Comparison of ENCODE assay signal across 23 mouse cellular contexts in genomic region chr8:3682435-3682834, GRCm38 (mm10). TPM values are rescaled to one million over a fixed set of nuclear protein-coding genes. Genes with fewer than 3 reads are reported as not detected.
"Had no signal": no experiment of that assay in that cellular context is flagged by ENCODE, and none has a peak within 500 bp of the region (broad histone marks: within the 10 kb centered on the region; RNA-seq: fewer than 3 reads in every experiment).

No protein-coding gene starts in this region.

- H3K27ac ChIP-seq: kidney, postnatal 0 days; limb, embryonic 15.5 days; liver, embryonic 14.5 days; midbrain, embryonic 13.5 days; neural tube, embryonic 15.5 days; stomach, postnatal 0 days had no signal

- ATAC-seq: midbrain, embryonic 13.5 days had no signal

- DNase-seq: kidney, adult 11 months; kidney, adult 9 months; kidney, postnatal 36 days; layer of hippocampus, adult 9-11 months; lung, adult 18-20 months; right cerebral cortex, adult 18-20 months; right cerebral cortex, postnatal 25 days; thymus, adult 2 months; thymus, postnatal 25 days had no signal

- H3K9ac ChIP-seq: limb, embryonic 15.5 days; liver, embryonic 14.5 days; midbrain, embryonic 13.5 days; neural tube, embryonic 15.5 days had no signal

- H3K4me3 ChIP-seq: limb, embryonic 15.5 days; midbrain, embryonic 13.5 days; myocyte; neural tube, embryonic 15.5 days had no signal

- H3K9me3 ChIP-seq: limb, embryonic 15.5 days; midbrain, embryonic 13.5 days; neural tube, embryonic 15.5 days had no signal

- H3K4me2 ChIP-seq: limb, embryonic 15.5 days; midbrain, embryonic 13.5 days; neural tube, embryonic 15.5 days had no signal

- H3K27me3 ChIP-seq: limb, embryonic 15.5 days; midbrain, embryonic 13.5 days; neural tube, embryonic 15.5 days had no signal

RNA-seq across cellular contexts. Expression of gene Fcor, which starts 10.3 kb away (rescaled TPM):
- polyA plus RNA-seq: small intestine, adult 2 months had no signal

RNA-seq across cellular contexts. Expression of gene Fcer2a, which starts 11.5 kb away (rescaled TPM):
- total RNA-seq: layer of hippocampus, adult 18-20 months; left cerebral cortex, adult 18-20 months; left cerebral cortex, postnatal 10 days had no signal

RNA-seq across cellular contexts. Expression of gene Mcemp1, which starts 16.9 kb away (rescaled TPM):
- total RNA-seq: megakaryocyte-erythroid progenitor cell, adult 5-6 weeks had no signal
- polyA plus RNA-seq: midbrain, embryonic 13.5 days; myocyte; neural tube, embryonic 11.5 days had no signal

RNA-seq across cellular contexts. Expression of gene Retn, which starts 26.9 kb away (rescaled TPM):
- total RNA-seq: megakaryocyte-erythroid progenitor cell, adult 5-6 weeks had no signal
- polyA plus RNA-seq: limb, embryonic 11.5 days; limb, embryonic 15.5 days; liver, embryonic 14.5 days; myocyte; neural tube, embryonic 11.5 days; stomach, postnatal 0 days had no signal
